Mouse (Mus musculus): ENCODE results near the gene Tbkbp1. TPM values are rescaled to one million over a fixed set of nuclear protein-coding genes. Genes with fewer than 3 reads are reported as not detected.
A peak's percentile ranks its signal among the peaks of the same experiment; 100 is the strongest.

Tbkbp1 gene
- polyA plus RNA-seq, 1 experiment from 2014 or later = 5.8 TPM

DNA sequence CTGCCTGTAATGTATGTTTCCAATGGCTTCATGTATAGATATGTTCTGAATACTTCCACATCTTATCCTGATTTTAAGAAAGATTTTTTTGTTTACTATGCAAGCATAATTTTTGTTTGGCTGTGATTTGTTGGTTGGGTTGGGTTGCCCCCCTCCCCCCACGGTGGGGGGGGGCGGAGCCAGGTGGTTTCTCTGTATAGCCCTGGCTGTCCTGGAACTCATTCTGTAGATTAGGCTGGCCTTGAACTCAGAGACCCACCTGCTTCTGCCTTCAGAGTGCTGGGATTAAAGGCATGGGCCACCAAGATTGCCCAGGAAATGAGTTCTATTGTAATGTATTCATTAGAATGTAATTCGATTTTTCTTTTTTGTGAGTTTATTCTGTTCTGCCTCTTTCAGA lies 37.9 kb upstream of the Tbkbp1 start:
- ATAC-seq (ENCODE audit: insufficient read depth, low FRiP score, low TSS enrichment) = no peak
- WGBS = 36% methylated on average over 3 of the region's 3 CpGs
- peak overlapping the region; percentile 58 for H3K4me2 ChIP-seq (ENCODE audit: low read depth)
- H3K36me3 ChIP-seq (ENCODE audit: control insufficient read depth, insufficient read depth, low read length) = peaks cover 5% of the 10 kb centered on the region
- DNase-seq (ENCODE audit: low spot score) = no peak
- no peak overlapping the region for H3K9ac ChIP-seq (ENCODE audit: low read length)
- no peaks in the 10 kb centered on the region for H3K27me3 ChIP-seq (ENCODE audit: control insufficient read depth, insufficient read depth, low read length)
- no peaks in the 10 kb centered on the region for H3K9me3 ChIP-seq (ENCODE audit: control insufficient read depth, low read length)
- peaks cover 8% of the 10 kb centered on the region for H3K4me1 ChIP-seq (ENCODE audit: control insufficient read depth, insufficient read depth, low read length)
- H3K4me3 ChIP-seq (ENCODE audit: low read depth, low read length) = peak overlapping the region; percentile 85; the same call in 1 of the 2 replicates
- H3K27ac ChIP-seq (ENCODE audit: low read depth, low read length) = no peak overlapping the region

DNA sequence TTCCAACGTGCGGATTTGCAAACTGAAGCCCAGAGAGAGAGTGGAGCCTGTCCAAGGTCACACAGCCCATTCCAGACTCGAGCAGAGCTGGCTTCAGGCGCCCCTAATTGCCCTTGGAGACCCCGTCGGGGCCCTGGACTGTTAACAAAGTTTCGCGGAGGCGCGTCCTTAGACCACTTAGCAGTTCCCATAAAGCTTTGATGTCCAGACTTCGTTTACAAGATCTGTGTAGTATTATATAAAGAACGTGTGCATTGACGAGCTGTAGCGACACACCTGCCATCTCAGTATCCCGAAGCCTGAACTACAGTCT lies 37.3 kb upstream of the Tbkbp1 start:
- peak overlapping the region; percentile 90 for H3K27ac ChIP-seq (ENCODE audit: low read depth, low read length)
- WGBS = 1% methylated on average over 15 of the region's 15 CpGs
- ATAC-seq (ENCODE audit: insufficient read depth, low FRiP score, low TSS enrichment) (no peak), DNase-seq (ENCODE audit: low spot score) (no peak)
- H3K4me2 ChIP-seq (ENCODE audit: low read depth) = peak overlapping the region; percentile 58
- H3K4me3 ChIP-seq (ENCODE audit: low read depth, low read length) = peak overlapping the region; percentile 85
- H3K9me3 ChIP-seq (ENCODE audit: control insufficient read depth, low read length) = no peaks in the 10 kb centered on the region
- no peaks in the 10 kb centered on the region for H3K27me3 ChIP-seq (ENCODE audit: control insufficient read depth, insufficient read depth, low read length)
- H3K36me3 ChIP-seq (ENCODE audit: control insufficient read depth, insufficient read depth, low read length) = peaks cover 9% of the 10 kb centered on the region
- peak overlapping the region; percentile 63 for H3K9ac ChIP-seq (ENCODE audit: low read length)
- peaks cover 8% of the 10 kb centered on the region for H3K4me1 ChIP-seq (ENCODE audit: control insufficient read depth, insufficient read depth, low read length)

- H3K4me1 ChIP-seq (ENCODE audit: control insufficient read depth, insufficient read depth, low read length) = peaks cover 8% of the 10 kb centered on the region
- H3K36me3 ChIP-seq (ENCODE audit: control insufficient read depth, insufficient read depth, low read length) = peaks cover 12% of the 10 kb centered on the region
- H3K27me3 ChIP-seq (ENCODE audit: control insufficient read depth, insufficient read depth, low read length) = no peaks in the 10 kb centered on the region
- peak within 1 kb of the TSS; percentile 85 for H3K4me3 ChIP-seq (ENCODE audit: low read depth, low read length)
- peak within 1 kb of the TSS; percentile 92 for H3K9ac ChIP-seq (ENCODE audit: low read length)
- peak within 1 kb of the TSS; percentile 77 for H3K4me2 ChIP-seq (ENCODE audit: low read depth)
- under 1% methylated on average over 89 of the region's 101 CpGs for WGBS
- ATAC-seq (ENCODE audit: insufficient read depth, low FRiP score, low TSS enrichment) = peak; percentile 96
- DNase-seq (ENCODE audit: low spot score) = peak; percentile 100
- peak within 1 kb of the TSS; percentile 97 for H3K27ac ChIP-seq (ENCODE audit: low read depth, low read length)
- H3K9me3 ChIP-seq (ENCODE audit: control insufficient read depth, low read length) = no peaks in the 10 kb centered on the region
Measured at GRCm38 (mm10) chr11:97187764-97188642, 36.7 kb upstream of the Tbkbp1 start, which contains the start of gene Kpnb1. TSS of gene Kpnb1 (minus strand) at chr11:97187881.

DNA sequence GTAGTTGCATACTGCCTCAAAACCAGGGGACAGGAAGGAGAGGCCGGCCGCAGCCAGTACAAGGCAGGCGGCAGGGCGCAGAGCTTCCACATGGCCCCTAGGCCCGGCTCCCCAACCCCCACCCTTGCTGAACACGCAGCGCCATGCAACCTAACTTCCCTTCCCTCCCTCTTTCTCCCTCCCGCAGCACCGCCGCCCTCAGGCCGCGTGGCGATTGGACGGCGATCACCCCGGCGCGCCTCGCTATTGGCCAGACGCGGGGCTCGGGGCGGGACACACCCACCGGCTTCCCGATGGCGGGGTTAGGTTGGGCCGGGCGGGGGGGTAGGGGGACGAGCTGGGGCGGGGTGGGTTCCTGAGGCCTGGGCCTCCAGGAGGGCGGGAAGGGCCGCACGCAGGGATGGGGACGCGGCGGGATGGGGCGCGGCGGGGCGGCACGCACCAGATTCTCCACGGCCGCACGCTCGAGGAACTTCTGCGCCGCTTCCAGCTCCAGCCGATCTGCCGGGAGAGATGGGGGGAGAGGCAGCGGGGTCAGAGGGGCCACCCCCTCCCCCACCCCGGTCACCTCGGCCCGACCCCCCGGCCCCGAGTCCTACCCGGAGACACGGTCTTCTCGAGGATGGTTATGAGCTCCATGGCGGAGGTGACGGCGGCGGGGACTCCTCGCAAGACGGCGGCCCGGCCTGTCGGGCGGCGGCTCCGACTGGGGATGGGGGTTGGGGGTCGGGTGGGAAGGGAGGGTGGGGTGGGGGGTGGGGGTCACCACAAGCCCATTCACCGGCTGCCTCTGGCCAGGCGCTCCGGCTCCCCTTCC lies 35.9 kb upstream of the Tbkbp1 start:
- H3K36me3 ChIP-seq (ENCODE audit: control insufficient read depth, insufficient read depth, low read length) = peaks cover 17% of the 10 kb centered on the region

DNA sequence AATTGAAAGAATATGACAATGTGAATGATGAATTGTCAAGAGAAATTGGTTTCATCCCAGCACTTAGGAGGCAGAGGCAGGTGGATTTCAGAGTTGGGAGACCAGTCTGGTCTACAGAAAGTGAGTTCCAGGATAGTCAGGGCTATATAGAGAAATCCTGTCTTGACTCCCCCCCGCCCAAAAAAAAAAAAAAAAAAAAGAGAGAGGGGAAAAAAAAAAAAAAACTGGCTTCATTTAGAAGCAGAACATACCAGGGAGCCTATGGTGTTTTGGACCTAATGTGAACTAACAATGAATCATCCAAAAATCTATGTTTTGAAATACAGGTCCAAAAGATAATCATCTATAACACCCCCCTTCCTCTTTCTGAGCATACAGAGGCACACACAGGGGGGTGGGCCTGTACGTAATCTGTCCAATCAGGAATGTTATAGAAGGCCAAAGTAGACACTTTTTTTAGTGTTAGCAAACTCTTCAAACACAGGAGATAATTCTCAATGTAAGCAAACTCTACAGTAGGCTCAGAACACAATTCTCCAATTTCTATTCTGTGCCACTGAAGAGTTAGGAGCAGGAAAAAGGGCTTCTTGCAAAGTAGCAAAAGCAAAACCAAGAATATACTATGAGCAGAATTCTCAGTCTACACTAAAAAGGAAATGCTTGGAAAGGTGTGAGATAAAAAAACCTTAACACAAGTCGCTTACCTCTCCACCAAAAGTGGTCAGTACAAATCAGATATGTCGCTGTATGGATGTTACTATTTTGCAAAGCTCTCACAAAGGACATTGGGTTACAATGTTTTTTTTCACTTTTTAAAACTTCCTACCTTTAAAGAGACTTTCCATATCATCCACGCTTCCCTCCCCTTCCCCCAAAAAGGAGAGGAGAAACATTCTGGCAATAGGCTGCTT lies 34.7 kb upstream of the Tbkbp1 start:
- Histone ChIP-seq H3K36me3 (ENCODE audit: control insufficient read depth, insufficient read depth, low read length) (peaks cover 25% of the 10 kb centered on the region), H3K9me3 (ENCODE audit: control insufficient read depth, low read length) (no peaks in the 10 kb centered on the region), H3K4me2 (ENCODE audit: low read depth) (peak overlapping the region; percentile 77), H3K9ac (ENCODE audit: low read length) (peak overlapping the region; percentile 55), H3K27ac (ENCODE audit: low read depth, low read length) (no peak overlapping the region), H3K4me1 (ENCODE audit: control insufficient read depth, insufficient read depth, low read length) (peaks cover 8% of the 10 kb centered on the region), H3K27me3 (ENCODE audit: control insufficient read depth, insufficient read depth, low read length) (no peaks in the 10 kb centered on the region), H3K4me3 (ENCODE audit: low read depth, low read length) (peak overlapping the region; percentile 85)
- WGBS = 71% methylated on average over 5 of the region's 5 CpGs
- ATAC-seq (ENCODE audit: insufficient read depth, low FRiP score, low TSS enrichment) (no peak), DNase-seq (ENCODE audit: low spot score) (no peak)

More for the DNA sequence above, 35.9 kb upstream of the Tbkbp1 start:
- Histone ChIP-seq H3K27ac (ENCODE audit: low read depth, low read length) (peak overlapping the region; percentile 97), H3K4me3 (ENCODE audit: low read depth, low read length) (peak overlapping the region; percentile 85), H3K4me1 (ENCODE audit: control insufficient read depth, insufficient read depth, low read length) (peaks cover 8% of the 10 kb centered on the region), H3K27me3 (ENCODE audit: control insufficient read depth, insufficient read depth, low read length) (no peaks in the 10 kb centered on the region), H3K4me2 (ENCODE audit: low read depth) (peak overlapping the region; percentile 77), H3K9me3 (ENCODE audit: control insufficient read depth, low read length) (no peaks in the 10 kb centered on the region), H3K9ac (ENCODE audit: low read length) (peak overlapping the region; percentile 92)
- under 1% methylated on average over 50 of the region's 74 CpGs for WGBS
- peak; percentile 96 for DNase-seq (ENCODE audit: low spot score)
- peak; percentile 80 for ATAC-seq (ENCODE audit: insufficient read depth, low FRiP score, low TSS enrichment)

- Histone ChIP-seq H3K4me1 (ENCODE audit: control insufficient read depth, insufficient read depth, low read length) (peaks cover 8% of the 10 kb centered on the region), H3K4me3 (ENCODE audit: low read depth, low read length) (no peak overlapping the region), H3K4me2 (ENCODE audit: low read depth) (no peak overlapping the region), H3K9ac (ENCODE audit: low read length) (no peak overlapping the region), H3K9me3 (ENCODE audit: control insufficient read depth, low read length) (no peaks in the 10 kb centered on the region), H3K36me3 (ENCODE audit: control insufficient read depth, insufficient read depth, low read length) (peaks cover 34% of the 10 kb centered on the region), H3K27me3 (ENCODE audit: control insufficient read depth, insufficient read depth, low read length) (no peaks in the 10 kb centered on the region), H3K27ac (ENCODE audit: low read depth, low read length) (no peak overlapping the region)
- DNase-seq (ENCODE audit: low spot score) (no peak), ATAC-seq (ENCODE audit: insufficient read depth, low FRiP score, low TSS enrichment) (no peak)
- WGBS = 84% methylated on average over 5 of the region's 5 CpGs
Measured at GRCm38 (mm10) chr11:97184875-97185274, 33.6 kb upstream of the Tbkbp1 start.

GRCm38 (mm10) chr11:97182446-97182845 lies 31.2 kb upstream of the Tbkbp1 start:
- Histone ChIP-seq H3K27me3 (ENCODE audit: control insufficient read depth, insufficient read depth, low read length) (no peaks in the 10 kb centered on the region), H3K4me1 (ENCODE audit: control insufficient read depth, insufficient read depth, low read length) (peaks cover 8% of the 10 kb centered on the region), H3K27ac (ENCODE audit: low read depth, low read length) (no peak overlapping the region), H3K4me3 (ENCODE audit: low read depth, low read length) (no peak overlapping the region), H3K9ac (ENCODE audit: low read length) (no peak overlapping the region), H3K9me3 (ENCODE audit: control insufficient read depth, low read length) (no peaks in the 10 kb centered on the region), H3K36me3 (ENCODE audit: control insufficient read depth, insufficient read depth, low read length) (peaks cover 45% of the 10 kb centered on the region), H3K4me2 (ENCODE audit: low read depth) (no peak overlapping the region)
- no peak for DNase-seq (ENCODE audit: low spot score)
- ATAC-seq (ENCODE audit: insufficient read depth, low FRiP score, low TSS enrichment) = no peak
- 97% methylated on average over 3 of the region's 3 CpGs for WGBS

- DNase-seq (ENCODE audit: low spot score) (no peak), ATAC-seq (ENCODE audit: insufficient read depth, low FRiP score, low TSS enrichment) (no peak)
- H3K4me3 ChIP-seq (ENCODE audit: low read depth, low read length) = no peak overlapping the region
- peaks cover 3% of the 10 kb centered on the region for H3K4me1 ChIP-seq (ENCODE audit: control insufficient read depth, insufficient read depth, low read length)
- 84% methylated on average over 5 of the region's 5 CpGs for WGBS
- peaks cover 53% of the 10 kb centered on the region for H3K36me3 ChIP-seq (ENCODE audit: control insufficient read depth, insufficient read depth, low read length)
- no peak overlapping the region for H3K27ac ChIP-seq (ENCODE audit: low read depth, low read length)
- no peaks in the 10 kb centered on the region for H3K9me3 ChIP-seq (ENCODE audit: control insufficient read depth, low read length)
- H3K9ac ChIP-seq (ENCODE audit: low read length) = no peak overlapping the region
- no peak overlapping the region for H3K4me2 ChIP-seq (ENCODE audit: low read depth)
- no peaks in the 10 kb centered on the region for H3K27me3 ChIP-seq (ENCODE audit: control insufficient read depth, insufficient read depth, low read length)
Measured at GRCm38 (mm10) chr11:97181061-97181460, 29.8 kb upstream of the Tbkbp1 start.

Data from neural tube, embryonic 11.5 days (tissue).